Mouse (Mus musculus) lung, adult 2 months (tissue): ENCODE results near the gene Garnl3. TPM values are rescaled to one million over a fixed set of nuclear protein-coding genes. Genes with fewer than 3 reads are reported as not detected.

Experiments used
- DNase-seq: peaks from one replicate; pipeline ENCODE4 v3.0.0; 2022
- H3K4me1 ChIP-seq: fragments of 200-500 bp; 2 replicates; pipeline ENCODE4 v1.6.1; 2011; ENCODE audit warnings: low read length; ENCODE audit not compliant: control insufficient read depth, insufficient read depth
- H3K4me3 ChIP-seq: fragments of 200-500 bp; replicated peaks from 2 replicates; pipeline ENCODE3; 2011; ENCODE audit warnings: low read depth, mild to moderate bottlenecking, control low read depth, low read length; ENCODE audit errors: extremely low read depth
- CTCF ChIP-seq: fragments of 200-500 bp; IDR thresholded peaks from 2 replicates; pipeline ENCODE4 v1.5.1; 2011; ENCODE audit warnings: mild to moderate bottlenecking, low read length, control low read depth; ENCODE audit not compliant: insufficient read depth
- POLR2A ChIP-seq: fragments of 200-500 bp; IDR thresholded peaks from 2 replicates; pipeline ENCODE4 v1.6.1; 2011; ENCODE audit warnings: low read depth, mild to moderate bottlenecking, control low read depth, low read length, borderline replicate concordance; ENCODE audit errors: extremely low read depth
- WGBS: fragments of 180-500 bp; shearing (Covaris S2); methylation state at CpG from one replicate; pipeline ENCODE4 v1.1.7; 2018; 5-methylcytosine and 5-hydroxymethylcytosine counted together
- polyA plus RNA-seq: library from polyadenylated mRNA; depleted of rRNA; stranded (reverse); fragments of >200 nt; gene quantifications from 2 replicates; pipeline ENCODE4 v1.2.3, GENCODE M21; 2012

The Garnl3 gene
- polyA plus RNA-seq, 1 experiment = 12.0 TPM

DNA sequence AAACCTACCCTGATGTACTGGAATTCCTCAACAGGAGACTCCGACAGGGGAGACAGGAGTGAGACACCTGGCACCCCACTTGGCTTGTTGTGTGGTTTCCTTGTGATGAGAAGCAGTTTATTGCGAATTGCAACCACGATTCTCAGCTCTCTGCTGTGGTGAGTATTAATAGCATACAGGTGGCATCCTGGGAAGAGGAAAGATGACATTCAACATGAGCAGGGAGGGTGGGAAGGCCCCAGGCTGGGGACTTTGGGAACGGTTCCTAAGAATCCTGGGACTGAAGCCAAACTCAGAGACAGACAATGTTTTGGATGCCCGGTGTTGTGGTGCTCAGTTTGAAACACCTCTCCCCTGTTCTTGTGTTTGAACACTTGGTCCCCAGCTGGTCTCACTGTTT is 126.4 kb downstream of the Garnl3 start:
- Histone ChIP-seq H3K4me3 (no peak overlapping the region), H3K4me1 (no peaks in the 10 kb centered on the region)
- WGBS = 62% methylated on average over 5 of the region's 5 CpGs
- DNase-seq = no peak
- TF ChIP-seq POLR2A = no peak
- no peak for TF ChIP-seq CTCF

DNA sequence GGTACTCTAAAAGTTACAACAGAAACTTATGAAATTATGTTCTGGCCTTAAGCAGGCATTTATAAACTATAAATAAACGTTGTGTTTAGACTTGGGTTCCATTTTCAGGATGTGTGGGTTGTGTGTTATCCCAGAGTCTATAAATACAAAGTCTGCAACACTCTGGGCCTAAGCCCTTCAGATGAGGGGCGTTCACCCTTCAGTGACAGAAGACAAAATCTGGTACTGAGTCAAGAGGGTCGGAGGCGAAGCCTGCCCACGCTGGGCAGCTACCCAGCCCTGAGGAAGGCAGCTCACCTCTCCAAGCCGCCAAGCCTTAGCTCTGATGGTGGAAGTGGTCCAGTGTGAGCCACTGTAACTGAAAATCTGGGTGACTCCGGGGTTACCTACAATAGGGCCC is 129.3 kb downstream of the Garnl3 start:
- no peak for DNase-seq
- no peak for TF ChIP-seq CTCF
- no peak for TF ChIP-seq POLR2A
- Histone ChIP-seq H3K4me1 (no peaks in the 10 kb centered on the region), H3K4me3 (no peak overlapping the region)
- WGBS = 82% methylated on average over 7 of the region's 7 CpGs

DNA sequence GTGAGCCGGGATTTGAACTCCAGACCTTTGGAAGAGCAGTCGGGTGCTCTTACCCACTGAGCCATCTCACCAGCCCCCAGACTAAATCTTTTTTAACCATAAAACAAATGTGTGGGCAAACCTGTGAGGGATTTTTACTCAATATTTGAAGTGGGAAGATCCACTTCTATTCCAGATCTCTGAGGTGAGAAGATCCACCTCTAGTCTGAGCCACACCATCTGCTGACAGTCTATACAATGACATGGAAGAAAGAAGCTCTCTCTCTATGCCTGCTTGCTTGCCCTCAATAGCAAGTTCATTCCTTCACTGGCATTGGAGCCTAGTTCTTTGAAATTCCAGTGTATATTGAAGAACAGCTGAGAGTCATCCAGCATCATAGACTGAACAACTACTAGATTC is 131.7 kb downstream of the Garnl3 start:
- no peak for TF ChIP-seq CTCF
- no peak for TF ChIP-seq POLR2A
- 95% methylated on average over 2 of the region's 2 CpGs for WGBS
- no peak for DNase-seq
- H3K4me3 ChIP-seq = no peak overlapping the region
- no peaks in the 10 kb centered on the region for H3K4me1 ChIP-seq

DNA sequence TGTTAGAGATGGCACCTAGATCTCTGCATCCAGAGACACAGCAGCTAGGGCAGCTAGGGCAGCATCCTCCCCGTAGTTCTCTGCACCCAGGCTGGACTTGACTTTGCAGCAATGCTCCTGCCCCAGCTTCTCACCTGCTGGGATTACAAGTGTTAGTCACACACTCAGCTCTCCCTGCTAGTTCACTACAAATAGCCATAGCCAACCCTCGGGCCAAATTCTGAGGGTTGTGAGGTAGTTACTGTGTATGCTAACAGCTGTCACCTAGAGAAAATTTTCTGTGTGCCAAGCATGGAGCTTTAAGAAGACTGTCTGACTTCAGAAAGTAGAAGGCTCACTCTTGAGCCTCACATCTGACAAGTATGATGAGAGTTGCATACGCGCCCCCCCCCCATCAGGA is 133.7 kb downstream of the Garnl3 start:
- no peak for DNase-seq
- Histone ChIP-seq H3K4me1 (no peaks in the 10 kb centered on the region), H3K4me3 (no peak overlapping the region)
- TF ChIP-seq CTCF (no peak), POLR2A (no peak)
- WGBS = 85% methylated on average over 4 of the region's 4 CpGs

DNA sequence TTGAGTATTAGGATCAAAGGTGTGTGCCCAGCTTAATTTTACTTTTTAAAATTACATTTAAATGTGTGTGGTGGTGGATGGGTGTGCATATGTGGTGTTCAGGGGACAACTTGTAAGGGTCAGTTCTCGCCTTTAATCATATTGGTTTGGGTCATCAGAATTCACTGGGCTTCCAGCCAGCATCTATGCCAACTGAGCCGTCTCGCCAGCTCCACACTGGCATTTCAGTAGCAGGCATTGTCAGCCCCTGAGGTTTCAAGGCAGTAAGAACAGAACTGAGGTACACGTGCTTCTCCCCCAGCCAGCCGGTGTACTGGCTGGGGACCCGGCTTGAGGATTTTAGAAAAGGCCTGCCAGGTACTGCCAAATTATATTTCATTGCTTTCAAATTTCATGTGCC is 134.4 kb downstream of the Garnl3 start:
- no peaks in the 10 kb centered on the region for H3K4me1 ChIP-seq
- H3K4me3 ChIP-seq = no peak overlapping the region
- no peak for DNase-seq
- TF ChIP-seq CTCF (no peak), POLR2A (no peak)
- WGBS = 76% methylated on average over 6 of the region's 6 CpGs

DNA sequence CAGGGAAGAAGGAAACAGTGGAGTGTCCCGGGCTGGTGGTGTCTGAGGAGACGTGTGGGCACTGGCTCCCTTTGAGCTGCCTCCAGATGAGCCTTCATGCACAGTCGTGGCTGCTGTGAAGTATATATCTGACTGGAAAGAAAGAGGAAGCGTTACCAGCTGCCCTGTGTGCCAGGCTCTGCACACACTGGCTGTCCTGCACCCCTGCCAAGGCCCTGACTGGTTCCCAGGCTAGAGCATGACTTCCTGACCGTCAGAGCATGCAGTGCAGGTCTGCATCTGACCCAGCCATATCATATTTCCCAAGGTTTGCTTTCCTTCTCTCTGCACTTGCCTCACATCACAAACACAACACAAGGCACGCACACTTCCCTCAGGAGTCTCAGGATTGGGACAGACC is 139.3 kb downstream of the Garnl3 start:
- no peak for DNase-seq
- TF ChIP-seq CTCF = no peak
- no peak for TF ChIP-seq POLR2A
- 60% methylated on average over 6 of the region's 6 CpGs for WGBS
- Histone ChIP-seq H3K4me3 (no peak overlapping the region), H3K4me1 (no peaks in the 10 kb centered on the region)

DNA sequence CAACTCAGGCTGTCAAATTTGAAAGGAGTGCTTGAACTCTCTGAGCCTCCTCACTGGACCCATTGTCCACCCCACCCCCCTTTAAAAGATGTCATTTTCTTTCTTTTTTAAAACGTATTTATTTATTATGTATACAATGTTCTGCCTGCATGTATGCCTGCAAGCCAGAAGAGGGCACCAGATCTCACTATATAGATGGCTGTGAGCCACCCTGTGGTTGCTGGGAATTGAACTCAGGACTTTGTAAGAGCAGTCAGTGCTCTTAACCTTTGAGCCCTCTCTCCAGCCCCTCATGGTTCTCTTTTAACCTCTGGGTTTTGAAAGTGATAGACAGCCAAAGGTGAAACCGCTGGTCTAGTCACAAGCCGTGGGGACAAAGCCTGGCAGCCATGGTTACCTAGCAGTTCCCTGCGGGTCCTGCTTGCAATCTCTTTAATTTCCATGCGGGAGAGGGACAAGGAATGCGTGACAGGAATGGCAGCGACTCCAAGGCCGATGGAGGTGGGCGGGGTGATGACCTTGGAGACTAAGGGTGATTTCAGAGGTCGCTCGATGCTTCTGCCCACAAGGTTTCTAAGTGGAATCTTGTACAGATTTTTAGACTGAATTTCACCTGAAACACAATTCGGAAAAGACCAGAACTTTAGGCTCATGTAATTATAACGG is 141.2 kb downstream of the Garnl3 start:
- no peak for TF ChIP-seq POLR2A
- no peak for TF ChIP-seq CTCF
- no peaks in the 10 kb centered on the region for H3K4me1 ChIP-seq
- 71% methylated on average over 13 of the region's 13 CpGs for WGBS
- DNase-seq = no peak
- no peak overlapping the region for H3K4me3 ChIP-seq

DNA sequence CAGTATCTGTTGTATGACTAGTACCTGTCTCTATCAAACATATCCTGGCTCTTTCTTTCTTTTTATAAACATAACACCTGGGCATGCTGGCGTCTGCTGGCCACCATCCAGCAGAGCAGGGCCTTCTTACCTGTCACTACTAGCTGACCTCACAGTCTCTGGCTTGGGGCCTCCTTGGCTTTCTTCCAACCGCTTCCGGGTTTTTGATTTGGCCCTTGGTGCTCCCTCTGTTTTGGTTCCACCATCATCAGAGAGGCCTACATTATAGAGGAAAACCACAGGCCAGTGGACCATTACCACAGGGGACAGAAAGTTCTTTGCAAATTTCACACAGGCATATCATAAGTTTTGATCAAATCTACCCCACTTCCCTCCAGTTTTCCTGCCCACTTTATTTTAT is 142.1 kb downstream of the Garnl3 start:
- no peaks in the 10 kb centered on the region for H3K4me1 ChIP-seq
- no peak for DNase-seq
- no peak overlapping the region for H3K4me3 ChIP-seq
- 52% methylated on average over 3 of the region's 3 CpGs for WGBS
- no peak for TF ChIP-seq POLR2A
- no peak for TF ChIP-seq CTCF

DNA sequence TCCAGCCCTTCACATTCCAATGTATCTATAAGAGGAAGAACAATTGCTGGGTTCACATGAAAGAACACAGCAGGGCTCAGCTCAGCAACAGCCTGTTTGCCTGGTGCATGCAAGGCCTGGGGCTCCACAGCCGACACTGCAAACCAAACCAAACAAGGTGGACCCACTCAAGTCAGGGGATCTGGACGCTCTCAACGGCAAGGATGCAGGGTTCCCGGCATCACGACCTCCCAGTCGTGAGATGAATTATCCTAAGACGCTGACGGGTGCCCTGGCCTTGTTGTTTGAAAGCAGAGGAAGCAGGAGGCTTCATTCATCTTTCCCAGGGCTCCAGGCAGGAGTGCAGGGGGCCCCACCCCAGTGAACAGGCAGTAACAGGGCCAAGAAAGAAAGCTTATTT is 145.6 kb downstream of the Garnl3 start:
- no peak overlapping the region for H3K4me3 ChIP-seq
- DNase-seq = no peak
- TF ChIP-seq POLR2A (no peak), CTCF (no peak)
- WGBS = 46% methylated on average over 8 of the region's 8 CpGs
- peaks cover 5% of the 10 kb centered on the region; the same call in 1 of the 2 replicates for H3K4me1 ChIP-seq

DNA sequence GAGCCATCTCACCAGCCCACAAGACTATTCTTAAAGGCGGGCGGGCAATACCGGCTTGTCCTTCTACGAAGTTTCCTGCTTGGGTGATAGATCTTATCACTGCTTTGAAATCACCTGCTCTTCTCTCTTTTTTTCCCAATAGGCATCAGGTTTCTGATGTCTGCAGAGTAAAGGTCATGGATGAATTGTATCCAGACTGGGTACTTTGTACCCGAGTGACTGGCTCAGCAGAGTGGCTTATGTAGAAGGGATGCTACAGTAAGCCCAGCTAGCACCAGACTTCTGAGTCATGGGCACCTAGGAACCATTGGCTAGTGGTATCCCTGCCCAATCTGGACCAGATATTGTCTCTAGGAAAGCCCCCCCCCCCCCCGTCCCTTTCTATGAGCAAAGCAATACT is 147.8 kb downstream of the Garnl3 start:
- Histone ChIP-seq H3K4me1 (peaks cover 5% of the 10 kb centered on the region; the same call in 1 of the 2 replicates), H3K4me3 (no peak overlapping the region)
- WGBS = 42% methylated on average over 6 of the region's 6 CpGs
- TF ChIP-seq CTCF (no peak), POLR2A (no peak)
- no peak for DNase-seq

DNA sequence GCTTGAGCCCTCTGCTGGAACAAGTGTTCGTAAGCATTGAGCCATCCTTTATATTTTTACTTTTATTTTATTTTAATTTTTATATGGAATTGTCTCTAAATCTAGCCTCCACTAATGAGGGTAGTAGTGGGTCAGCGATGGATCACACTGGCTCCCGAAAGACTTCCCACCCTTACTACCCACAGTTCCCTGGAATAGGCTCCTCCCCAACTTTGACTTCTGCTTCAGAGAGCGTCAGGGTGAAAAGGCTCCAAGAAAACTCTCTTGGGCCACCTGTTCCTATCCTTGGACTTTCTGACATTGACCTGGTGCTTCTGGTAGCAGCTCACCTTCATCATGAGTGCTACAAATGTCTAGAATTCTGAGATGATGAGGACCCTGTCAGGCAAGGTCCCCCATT is 148.8 kb downstream of the Garnl3 start:
- H3K4me1 ChIP-seq = peaks cover 5% of the 10 kb centered on the region; the same call in 1 of the 2 replicates
- 3% methylated on average over 4 of the region's 4 CpGs for WGBS
- no peak for DNase-seq
- H3K4me3 ChIP-seq = peak overlapping the region; percentile 87
- TF ChIP-seq CTCF (no peak), POLR2A (peak; percentile 34; the same call in 1 of the 2 replicates)
